Mouse (Mus musculus): ENCODE measurements at regions not wholly inside any gene's neighbourhood (a gene's known extent, or its start where the extent isn't known, plus 50 kb on each side); places are given as distances from the start of the nearest gene placed in this dataset.

- Histone ChIP-seq H3K4me2 (no peak overlapping the region), H3K4me1 (replicated peaks) (no peaks in the 10 kb centered on the region), H3K9ac (no peak overlapping the region), H3K36me3 (no peaks in the 10 kb centered on the region), H3K27ac (no peak overlapping the region), H3K4me3 (replicated peaks) (no peak overlapping the region), H3K9me3 (replicated peaks) (no peaks in the 10 kb centered on the region), H3K27me3 (no peaks in the 10 kb centered on the region)
- ATAC-seq (ENCODE audit: low read depth) (no peak), DNase-seq (no peak)
- WGBS (ENCODE audit: insufficient replicate concordance) = 77% methylated on average over 2 of the region's 2 CpGs
Measured at GRCm38 (mm10) chr10:44819361-44819760, 247.6 kb upstream of the Prep start.

GRCm38 (mm10) chr10:44818615-44819014 is 248.4 kb upstream of the Prep start:
- ATAC-seq (ENCODE audit: low read depth) (no peak), DNase-seq (no peak)
- H3K9ac ChIP-seq = no peak overlapping the region
- no peaks in the 10 kb centered on the region for H3K36me3 ChIP-seq
- no peaks in the 10 kb centered on the region for H3K4me1 ChIP-seq (replicated peaks)
- no peak overlapping the region for H3K4me2 ChIP-seq
- no peaks in the 10 kb centered on the region for H3K27me3 ChIP-seq
- H3K9me3 ChIP-seq (replicated peaks) = no peaks in the 10 kb centered on the region
- 24% methylated on average over 1 of the region's 1 CpGs for WGBS (ENCODE audit: insufficient replicate concordance)
- H3K4me3 ChIP-seq (replicated peaks) = no peak overlapping the region
- no peak overlapping the region for H3K27ac ChIP-seq

- Histone ChIP-seq H3K36me3 (no peaks in the 10 kb centered on the region), H3K27ac (no peak overlapping the region), H3K4me2 (no peak overlapping the region), H3K9me3 (replicated peaks) (no peaks in the 10 kb centered on the region), H3K4me3 (replicated peaks) (no peak overlapping the region), H3K9ac (no peak overlapping the region), H3K27me3 (no peaks in the 10 kb centered on the region), H3K4me1 (replicated peaks) (no peaks in the 10 kb centered on the region)
- ATAC-seq (ENCODE audit: low read depth) (no peak), DNase-seq (no peak)
- WGBS (ENCODE audit: insufficient replicate concordance) = 35% methylated on average over 1 of the region's 1 CpGs
Measured at GRCm38 (mm10) chr10:44796205-44796604, 267.9 kb upstream of the Prdm1 start.

GRCm38 (mm10) chr10:44785386-44785785 is 257.1 kb upstream of the Prdm1 start:
- Histone ChIP-seq H3K9me3 (replicated peaks) (no peaks in the 10 kb centered on the region), H3K9ac (no peak overlapping the region), H3K27ac (no peak overlapping the region), H3K4me2 (no peak overlapping the region), H3K4me3 (replicated peaks) (no peak overlapping the region), H3K36me3 (no peaks in the 10 kb centered on the region), H3K4me1 (replicated peaks) (no peaks in the 10 kb centered on the region), H3K27me3 (no peaks in the 10 kb centered on the region)
- WGBS (ENCODE audit: insufficient replicate concordance) = 64% methylated on average over 6 of the region's 6 CpGs
- DNase-seq (no peak), ATAC-seq (ENCODE audit: low read depth) (no peak)

- no peak for ATAC-seq (ENCODE audit: low read depth)
- 62% methylated on average over 5 of the region's 5 CpGs for WGBS (ENCODE audit: insufficient replicate concordance)
- H3K4me2 ChIP-seq = no peak overlapping the region
Measured at GRCm38 (mm10) chr10:44780381-44780958, 252.2 kb upstream of the Prdm1 start.

GRCm38 (mm10) chr10:44779568-44780207 is 251.4 kb upstream of the Prdm1 start:
- no peak overlapping the region for H3K4me3 ChIP-seq (replicated peaks)
- DNase-seq (no peak), ATAC-seq (ENCODE audit: low read depth) (no peak)
- H3K4me2 ChIP-seq = no peak overlapping the region
- no peaks in the 10 kb centered on the region for H3K36me3 ChIP-seq
- no peaks in the 10 kb centered on the region for H3K9me3 ChIP-seq (replicated peaks)
- no peak overlapping the region for H3K9ac ChIP-seq
- WGBS (ENCODE audit: insufficient replicate concordance) = 47% methylated on average over 8 of the region's 8 CpGs
- no peak overlapping the region for H3K27ac ChIP-seq
- no peaks in the 10 kb centered on the region for H3K4me1 ChIP-seq (replicated peaks)
- no peaks in the 10 kb centered on the region for H3K27me3 ChIP-seq

More at GRCm38 (mm10) chr10:44780381-44780958, 252.2 kb upstream of the Prdm1 start:
- Histone ChIP-seq H3K36me3 (no peaks in the 10 kb centered on the region), H3K9me3 (replicated peaks) (no peaks in the 10 kb centered on the region), H3K4me3 (replicated peaks) (no peak overlapping the region), H3K4me1 (replicated peaks) (no peaks in the 10 kb centered on the region), H3K27ac (no peak overlapping the region), H3K27me3 (no peaks in the 10 kb centered on the region), H3K9ac (no peak overlapping the region)
- no peak for DNase-seq

GRCm38 (mm10) chr10:44777214-44777613 is 248.9 kb upstream of the Prdm1 start:
- 65% methylated on average over 2 of the region's 2 CpGs for WGBS (ENCODE audit: insufficient replicate concordance)

GRCm38 (mm10) chr10:44776175-44776574 is 247.9 kb upstream of the Prdm1 start:
- Histone ChIP-seq H3K9ac (no peak overlapping the region), H3K9me3 (replicated peaks) (no peaks in the 10 kb centered on the region), H3K4me3 (replicated peaks) (no peak overlapping the region), H3K36me3 (no peaks in the 10 kb centered on the region), H3K27ac (no peak overlapping the region), H3K27me3 (no peaks in the 10 kb centered on the region), H3K4me2 (no peak overlapping the region), H3K4me1 (replicated peaks) (no peaks in the 10 kb centered on the region)
- 43% methylated on average over 2 of the region's 2 CpGs for WGBS (ENCODE audit: insufficient replicate concordance)
- DNase-seq = no peak
- ATAC-seq (ENCODE audit: low read depth) = no peak

More at GRCm38 (mm10) chr10:44777214-44777613, 248.9 kb upstream of the Prdm1 start:
- no peak overlapping the region for H3K4me2 ChIP-seq
- no peak overlapping the region for H3K9ac ChIP-seq
- DNase-seq (no peak), ATAC-seq (ENCODE audit: low read depth) (no peak)
- no peak overlapping the region for H3K27ac ChIP-seq
- no peak overlapping the region for H3K4me3 ChIP-seq (replicated peaks)
- no peaks in the 10 kb centered on the region for H3K9me3 ChIP-seq (replicated peaks)
- no peaks in the 10 kb centered on the region for H3K27me3 ChIP-seq
- H3K36me3 ChIP-seq = no peaks in the 10 kb centered on the region
- H3K4me1 ChIP-seq (replicated peaks) = no peaks in the 10 kb centered on the region

GRCm38 (mm10) chr10:44765527-44765926 is 237.2 kb upstream of the Prdm1 start:
- DNase-seq = no peak
- Histone ChIP-seq H3K36me3 (no peaks in the 10 kb centered on the region), H3K4me3 (replicated peaks) (no peak overlapping the region), H3K27ac (no peak overlapping the region), H3K9me3 (replicated peaks) (no peaks in the 10 kb centered on the region), H3K4me1 (replicated peaks) (peaks cover 14% of the 10 kb centered on the region), H3K27me3 (no peaks in the 10 kb centered on the region), H3K9ac (no peak overlapping the region), H3K4me2 (no peak overlapping the region)
- WGBS (ENCODE audit: insufficient replicate concordance) = 51% methylated on average over 3 of the region's 3 CpGs
- 0 out of 2 replicates have a peak, but pooled peaks have one; percentile 12 for ATAC-seq (ENCODE audit: low read depth)

- DNase-seq (no peak), ATAC-seq (ENCODE audit: low read depth) (no peak)
- Histone ChIP-seq H3K27me3 (no peaks in the 10 kb centered on the region), H3K27ac (no peak overlapping the region; the same call in 1 of the 2 replicates), H3K4me2 (no peak overlapping the region), H3K36me3 (no peaks in the 10 kb centered on the region), H3K9ac (no peak overlapping the region), H3K4me3 (replicated peaks) (no peak overlapping the region), H3K4me1 (replicated peaks) (peaks cover 14% of the 10 kb centered on the region), H3K9me3 (replicated peaks) (no peaks in the 10 kb centered on the region)
- WGBS (ENCODE audit: insufficient replicate concordance) = 65% methylated on average over 3 of the region's 3 CpGs
Measured at GRCm38 (mm10) chr10:44763102-44763501, 234.8 kb upstream of the Prdm1 start.

GRCm38 (mm10) chr10:44762068-44762467 is 233.8 kb upstream of the Prdm1 start:
- Histone ChIP-seq H3K27me3 (no peaks in the 10 kb centered on the region), H3K36me3 (no peaks in the 10 kb centered on the region), H3K4me1 (replicated peaks) (peaks cover 14% of the 10 kb centered on the region), H3K27ac (0 out of 2 replicates have a peak overlapping the region, but pooled peaks have one; percentile 11), H3K4me2 (no peak overlapping the region), H3K4me3 (replicated peaks) (no peak overlapping the region), H3K9me3 (replicated peaks) (no peaks in the 10 kb centered on the region), H3K9ac (no peak overlapping the region)
- ATAC-seq (ENCODE audit: low read depth) = peak; percentile 69
- no peak for DNase-seq
- 10% methylated on average over 4 of the region's 4 CpGs for WGBS (ENCODE audit: insufficient replicate concordance)

GRCm38 (mm10) chr10:44761324-44761723 is 233.0 kb upstream of the Prdm1 start:
- WGBS (ENCODE audit: insufficient replicate concordance) = 53% methylated on average over 4 of the region's 4 CpGs
- ATAC-seq (ENCODE audit: low read depth) = no peak
- H3K36me3 ChIP-seq = no peaks in the 10 kb centered on the region

More at GRCm38 (mm10) chr10:44761324-44761723, 233.0 kb upstream of the Prdm1 start:
- no peak overlapping the region for H3K4me3 ChIP-seq (replicated peaks)
- no peak overlapping the region for H3K27ac ChIP-seq
- peaks cover 14% of the 10 kb centered on the region for H3K4me1 ChIP-seq (replicated peaks)
- no peaks in the 10 kb centered on the region; the same call in 1 of the 2 replicates for H3K27me3 ChIP-seq
- DNase-seq = no peak
- H3K9ac ChIP-seq = no peak overlapping the region
- no peaks in the 10 kb centered on the region for H3K9me3 ChIP-seq (replicated peaks)
- no peak overlapping the region for H3K4me2 ChIP-seq

Data from liver, embryonic 13.5 days (tissue).